7 mouse cellular contexts compared by ENCODE assay signal in genomic region chr11:32454231-32454799, GRCm38 (mm10). TPM values are rescaled to one million over a fixed set of nuclear protein-coding genes. Genes with fewer than 3 reads are reported as not detected.
DNase-seq lines count a peak whose midpoint lies in the region; ATAC-seq and TF ChIP-seq lines count a peak whose summit lies in the region.

No protein-coding gene starts in this region.

- peak overlapping the region; percentile 92 for H3K4me2 ChIP-seq in intestine, embryonic 15.5 days (replicated peaks)
- peak overlapping the region; percentile 93 for H3K4me2 ChIP-seq in midbrain, embryonic 16.5 days (ENCODE audit: low read length)

- H3K27ac ChIP-seq in spleen, adult 2 months (ENCODE audit: insufficient read depth, low read length), result no peak overlapping the region
- peak overlapping the region; percentile 86 for H3K27ac ChIP-seq in embryonic fibroblast, embryonic 13.5 days (ENCODE audit: insufficient read depth, low read length)
- peak overlapping the region; percentile 74 for H3K27ac ChIP-seq in intestine, embryonic 15.5 days
- H3K27ac ChIP-seq in midbrain, embryonic 16.5 days (ENCODE audit: low read length), result peak overlapping the region; percentile 97

- 8% methylated on average over 19 of the region's 19 CpGs for WGBS in spleen, adult 2 months
- WGBS in intestine, embryonic 15.5 days, result 3% methylated on average over 19 of the region's 19 CpGs
- WGBS in midbrain, embryonic 16.5 days, result 2% methylated on average over 19 of the region's 19 CpGs

- H3K4me3 ChIP-seq in spleen, adult 2 months (ENCODE audit: extremely low read depth, insufficient read depth, insufficient read length), result peak overlapping the region; percentile 86
- H3K4me3 ChIP-seq in embryonic fibroblast, embryonic 13.5 days (ENCODE audit: insufficient read depth, low read length), result peak overlapping the region; percentile 90
- peak overlapping the region; percentile 97 for H3K4me3 ChIP-seq in intestine, embryonic 15.5 days (replicated peaks)
- H3K4me3 ChIP-seq in midbrain, embryonic 16.5 days (ENCODE audit: low read depth, low read length), result peak overlapping the region; percentile 96

- no peaks in the 10 kb centered on the region; the same call in 1 of the 2 replicates for H3K4me1 ChIP-seq in spleen, adult 2 months (ENCODE audit: control insufficient read depth, insufficient read depth, insufficient read length)
- peaks cover 4% of the 10 kb centered on the region for H3K4me1 ChIP-seq in embryonic fibroblast, embryonic 13.5 days (ENCODE audit: control insufficient read depth, insufficient read depth, low read length)
- H3K4me1 ChIP-seq in intestine, embryonic 15.5 days (replicated peaks), result peaks cover 5% of the 10 kb centered on the region; the same call in 1 of the 2 replicates
- H3K4me1 ChIP-seq in midbrain, embryonic 16.5 days (ENCODE audit: control insufficient read depth, insufficient read depth, low read length), result peaks cover 19% of the 10 kb centered on the region

- no peak for DNase-seq in spleen, adult 2 months (ENCODE audit: low read depth in 1 of 2, low spot score in 2 of 2)
- no peak for DNase-seq in spleen, postnatal 36 days (ENCODE audit: low spot score in 2 of 2)
- no peak for DNase-seq in layer of hippocampus, postnatal 36 days
- no peak for DNase-seq in left cerebral cortex, adult 8-10 months (ENCODE audit: low spot score in 2 of 2)

- ATAC-seq in intestine, embryonic 15.5 days, result no peak; the same call in 1 of the 2 replicates
- no peak for ATAC-seq in midbrain, embryonic 16.5 days

- no peaks in the 10 kb centered on the region for H3K9me3 ChIP-seq in intestine, embryonic 15.5 days
- H3K9me3 ChIP-seq in midbrain, embryonic 16.5 days (replicated peaks; ENCODE audit: control insufficient read depth, low read length, poor library complexity, severe bottlenecking), result no peaks in the 10 kb centered on the region

- H3K27me3 ChIP-seq in spleen, adult 2 months (ENCODE audit: control insufficient read depth, insufficient read depth, low read length), result peaks cover 6% of the 10 kb centered on the region; the same call in 1 of the 2 replicates
- no peaks in the 10 kb centered on the region for H3K27me3 ChIP-seq in intestine, embryonic 15.5 days (replicated peaks)
- no peaks in the 10 kb centered on the region for H3K27me3 ChIP-seq in midbrain, embryonic 16.5 days (ENCODE audit: control insufficient read depth, insufficient read depth, low read depth, low read length)

- TF ChIP-seq CTCF in spleen, adult 2 months (IDR thresholded peaks at IDR 0.05; ENCODE audit: extremely low read depth, insufficient read depth, insufficient read length, insufficient replicate concordance), result no peak
- no peak for TF ChIP-seq CTCF in embryonic fibroblast, embryonic 13.5 days (IDR thresholded peaks at IDR 0.05; ENCODE audit: borderline replicate concordance, insufficient read depth, low read length)

- TF ChIP-seq POLR2A in spleen, adult 2 months (IDR thresholded peaks at IDR 0.05; ENCODE audit: low read depth, low read length), result no peak
- no peak for TF ChIP-seq POLR2A in embryonic fibroblast, embryonic 13.5 days (IDR thresholded peaks at IDR 0.05; ENCODE audit: low read depth, low read length)

- H3K36me3 ChIP-seq in spleen, adult 2 months (ENCODE audit: control insufficient read depth, insufficient read depth, low read length), result no peaks in the 10 kb centered on the region
- H3K36me3 ChIP-seq in intestine, embryonic 15.5 days, result no peaks in the 10 kb centered on the region
- H3K36me3 ChIP-seq in midbrain, embryonic 16.5 days (ENCODE audit: control insufficient read depth, insufficient read depth, low read length), result no peaks in the 10 kb centered on the region

- peak overlapping the region; percentile 95 for H3K9ac ChIP-seq in intestine, embryonic 15.5 days
- peak overlapping the region; percentile 95 for H3K9ac ChIP-seq in midbrain, embryonic 16.5 days (ENCODE audit: low read depth, low read length)

RNA-seq across cellular contexts. Expression of gene Ubtd2, which starts 0.9 kb away (rescaled TPM):
- polyA plus RNA-seq in spleen, adult 2 months (2012; rRNA removed), result 2.4 and 3.1 TPM in 2 replicates
- 37.1 and 47.0 TPM in 2 replicates for polyA plus RNA-seq in embryonic fibroblast, embryonic 13.5 days (2011; ENCODE audit: insufficient read length, low read depth, missing spikeins)
- 29.4 and 34.0 TPM in 2 replicates for polyA plus RNA-seq in intestine, embryonic 15.5 days (2015; fragmentation: Nextera tagmentation; extraction: Ambion mirVana)
- polyA plus RNA-seq in midbrain, embryonic 16.5 days (2015; fragmentation: Nextera tagmentation; extraction: Ambion mirVana), result 43.0 and 46.6 TPM in 2 replicates
- total RNA-seq in layer of hippocampus, postnatal 36 days (2021), result 10 to 100 TPM; 34.7 to 34.9 TPM
- 10 to 100 TPM; 34.5 to 39.8 (median 38.7) TPM for total RNA-seq in left cerebral cortex, adult 8-10 months (2022)
